Mouse (Mus musculus) c-Kit-positive CD71-positive TER-119-negative erythroid progenitor cells, embryonic 14.5 days (primary cell): ENCODE results near the gene Tmc6.

Experiments
- DNase-seq: peaks from one replicate; pipeline ENCODE4 v3.0.0-alpha.2; 2013; ENCODE audit warnings: low read depth

Gene Tmc6

GRCm38 (mm10) chr11:117781199-117781821 lies 688 bp downstream of the Tmc6 start:
- DNase-seq: peak; percentile 36

GRCm38 (mm10) chr11:117780582-117781111 lies 1.4 kb downstream of the Tmc6 start:
- peak; percentile 95 for DNase-seq

GRCm38 (mm10) chr11:117780199-117780515 lies 1.8 kb downstream of the Tmc6 start:
- no peak for DNase-seq

GRCm38 (mm10) chr11:117779434-117780198 lies 2.4 kb downstream of the Tmc6 start:
- DNase-seq: peak; percentile 23

- DNase-seq: peak; percentile 51
Measured at GRCm38 (mm10) chr11:117778851-117779433, 3.1 kb downstream of the Tmc6 start.

GRCm38 (mm10) chr11:117778031-117778430 lies 4.0 kb downstream of the Tmc6 start:
- DNase-seq: no peak

- DNase-seq: no peak
Measured at GRCm38 (mm10) chr11:117777111-117777510, 4.9 kb downstream of the Tmc6 start.

- no peak for DNase-seq
Measured at GRCm38 (mm10) chr11:117776085-117776792, 5.8 kb downstream of the Tmc6 start.

- DNase-seq: no peak
Measured at GRCm38 (mm10) chr11:117775540-117775939, 6.5 kb downstream of the Tmc6 start.

- DNase-seq: no peak
Measured at GRCm38 (mm10) chr11:117774925-117775324, 7.1 kb downstream of the Tmc6 start.

GRCm38 (mm10) chr11:117772352-117772751 lies 9.6 kb downstream of the Tmc6 start:
- DNase-seq: no peak

- DNase-seq: no peak
Measured at GRCm38 (mm10) chr11:117770407-117770806, 11.6 kb downstream of the Tmc6 start.

- no peak for DNase-seq
Measured at GRCm38 (mm10) chr11:117769683-117770047, 12.3 kb downstream of the Tmc6 start.

GRCm38 (mm10) chr11:117768725-117769682 lies 13.0 kb downstream of the Tmc6 start:
- DNase-seq: no peak

GRCm38 (mm10) chr11:117766275-117766674 lies 15.7 kb downstream of the Tmc6 start:
- no peak for DNase-seq

- DNase-seq: no peak
Measured at GRCm38 (mm10) chr11:117765361-117765760, 16.6 kb downstream of the Tmc6 start.

- DNase-seq: no peak
Measured at GRCm38 (mm10) chr11:117764319-117764718, 17.7 kb downstream of the Tmc6 start.

- no peak for DNase-seq
Measured at GRCm38 (mm10) chr11:117762246-117762645, 19.8 kb downstream of the Tmc6 start.

- DNase-seq: no peak
Measured at GRCm38 (mm10) chr11:117761801-117762200, 20.2 kb downstream of the Tmc6 start.

GRCm38 (mm10) chr11:117760374-117761119 lies 21.5 kb downstream of the Tmc6 start:
- DNase-seq: no peak

- no peak for DNase-seq
Measured at GRCm38 (mm10) chr11:117759267-117759666, 22.7 kb downstream of the Tmc6 start.
